Mouse (Mus musculus) liver, adult 2 months (tissue): Measurements from ENCODE around the gene Dmbx1. TPM values are rescaled to one million over a fixed set of nuclear protein-coding genes. Genes with fewer than 3 reads are reported as not detected.

Source experiments
- DNase-seq: peaks from one replicate; pipeline ENCODE4 v3.0.0-alpha.2; 2011; ENCODE audit warnings: low read depth, low spot score; ENCODE audit errors: extremely low read depth
- H3K27ac ChIP-seq: fragments of 200-500 bp; replicated peaks from 2 replicates; pipeline ENCODE4 v1.5.1; 2012; ENCODE audit warnings: low read depth, mild to moderate bottlenecking, control low read depth, inconsistent platforms, low read length; ENCODE audit not compliant: insufficient read depth
- H3K27me3 ChIP-seq: fragments of 200-500 bp; 2 replicates; pipeline ENCODE4 v1.6.1; 2012; ENCODE audit warnings: mild to moderate bottlenecking, moderate library complexity, low read length, inconsistent platforms; ENCODE audit not compliant: control insufficient read depth, insufficient read depth
- H3K36me3 ChIP-seq: fragments of 200-500 bp; 2 replicates; pipeline ENCODE4 v1.6.1; 2012; ENCODE audit warnings: low read length, inconsistent platforms; ENCODE audit not compliant: control insufficient read depth, insufficient read depth
- H3K4me1 ChIP-seq: fragments of 200-500 bp; 2 replicates; pipeline ENCODE4 v1.6.1; 2011; ENCODE audit warnings: low read length; ENCODE audit not compliant: control insufficient read depth, insufficient read depth
- H3K4me3 ChIP-seq: fragments of 200-500 bp; 2 replicates; pipeline ENCODE4 v1.5.1; 2011; ENCODE audit warnings: low read depth, mild to moderate bottlenecking, control low read depth, low read length, moderate library complexity; ENCODE audit not compliant: insufficient read depth
- H3K79me2 ChIP-seq: fragments of 200-500 bp; 2 replicates; pipeline ENCODE4 v1.6.1; 2012; ENCODE audit warnings: inconsistent platforms, mild to moderate bottlenecking, low read length, moderate library complexity; ENCODE audit not compliant: control insufficient read depth, insufficient read depth
- H3K9ac ChIP-seq: fragments of 200-500 bp; 2 replicates; pipeline ENCODE4 v1.6.1; 2012; ENCODE audit warnings: low read depth, mild to moderate bottlenecking, control low read depth, inconsistent platforms, low read length
- CTCF ChIP-seq: fragments of 200-500 bp; IDR thresholded peaks from 2 replicates; pipeline ENCODE4 v1.5.1; 2011; ENCODE audit warnings: low read depth, low read length, control low read depth
- POLR2A ChIP-seq: fragments of 200-500 bp; IDR thresholded peaks from 2 replicates; pipeline ENCODE4 v1.6.1; 2011; ENCODE audit warnings: low read length, control low read depth; ENCODE audit not compliant: insufficient read depth; ENCODE audit errors: extremely low read depth
- WGBS: fragments of 180-500 bp; shearing (Covaris S2); methylation state at CpG from one replicate; pipeline ENCODE4 v1.1.7; 2018; 5-methylcytosine and 5-hydroxymethylcytosine counted together
- polyA plus RNA-seq: library from polyadenylated mRNA; depleted of rRNA; stranded (reverse); fragments of >200 nt; gene quantifications from 2 replicates; pipeline ENCODE4 v1.2.3, GENCODE M21; 2012; rRNA removed
- total RNA-seq: library from RNA; depleted of rRNA; stranded (reverse); fragments of >200 nt; gene quantifications from 2 replicates; pipeline ENCODE4 v1.2.3, GENCODE M21; 2014; rRNA removed

Gene Dmbx1
- total and polyA plus RNA-seq, 2 experiments: not detected

DNA sequence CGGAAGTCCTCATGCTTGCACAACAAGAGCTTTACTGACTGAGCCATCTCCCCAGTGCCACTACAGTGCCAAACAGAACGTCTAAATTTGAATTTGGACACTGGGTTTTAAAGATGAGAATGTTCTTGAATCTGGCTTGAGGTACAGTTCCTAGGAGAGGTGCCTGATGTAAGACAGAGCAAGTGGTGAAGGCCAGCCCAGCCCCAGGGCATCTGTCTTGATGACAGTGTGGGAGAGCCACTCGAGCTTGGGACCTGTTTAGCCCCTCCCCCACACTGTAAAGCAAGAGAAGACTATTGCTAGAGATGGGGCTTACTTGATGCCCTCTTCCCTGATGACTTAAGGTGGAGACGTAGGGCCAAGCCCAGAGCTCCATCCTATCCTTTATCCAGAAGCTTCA, 57.5 kb downstream of the Dmbx1 start:
- Histone ChIP-seq H3K9ac (no peak overlapping the region), H3K27ac (no peak overlapping the region), H3K4me3 (no peak overlapping the region), H3K36me3 (no peaks in the 10 kb centered on the region), H3K4me1 (no peaks in the 10 kb centered on the region), H3K79me2 (no peaks in the 10 kb centered on the region), H3K27me3 (no peaks in the 10 kb centered on the region)
- TF ChIP-seq CTCF (no peak), POLR2A (no peak)
- no peak for DNase-seq
- WGBS: 39% methylated on average over 4 of the region's 4 CpGs

GRCm38 (mm10) chr4:115881183-115881582, 58.5 kb downstream of the Dmbx1 start:
- no peak for DNase-seq
- Histone ChIP-seq H3K36me3 (peaks cover 2% of the 10 kb centered on the region; the same call in 1 of the 2 replicates), H3K9ac (no peak overlapping the region), H3K4me1 (no peaks in the 10 kb centered on the region), H3K27me3 (no peaks in the 10 kb centered on the region), H3K4me3 (no peak overlapping the region), H3K27ac (no peak overlapping the region), H3K79me2 (no peaks in the 10 kb centered on the region)
- WGBS: 30% methylated on average over 1 of the region's 1 CpGs
- no peak for TF ChIP-seq POLR2A
- no peak for TF ChIP-seq CTCF

- no peak overlapping the region for H3K27ac ChIP-seq
Measured at GRCm38 (mm10) chr4:115878828-115879227, 60.9 kb downstream of the Dmbx1 start.

GRCm38 (mm10) chr4:115878216-115878678, 61.5 kb downstream of the Dmbx1 start:
- TF ChIP-seq POLR2A: no peak
- no peak for TF ChIP-seq CTCF
- Histone ChIP-seq H3K27ac (no peak overlapping the region), H3K27me3 (no peaks in the 10 kb centered on the region), H3K79me2 (no peaks in the 10 kb centered on the region), H3K4me1 (no peaks in the 10 kb centered on the region), H3K36me3 (peaks cover 17% of the 10 kb centered on the region; the same call in 1 of the 2 replicates), H3K9ac (no peak overlapping the region), H3K4me3 (no peak overlapping the region)
- WGBS: 56% methylated on average over 11 of the region's 11 CpGs
- no peak for DNase-seq

More at GRCm38 (mm10) chr4:115878828-115879227, 60.9 kb downstream of the Dmbx1 start:
- Histone ChIP-seq H3K4me3 (no peak overlapping the region), H3K9ac (no peak overlapping the region), H3K79me2 (no peaks in the 10 kb centered on the region), H3K27me3 (no peaks in the 10 kb centered on the region), H3K4me1 (no peaks in the 10 kb centered on the region), H3K36me3 (peaks cover 12% of the 10 kb centered on the region; the same call in 1 of the 2 replicates)
- no peak for DNase-seq
- 72% methylated on average over 9 of the region's 9 CpGs for WGBS
- no peak for TF ChIP-seq POLR2A
- no peak for TF ChIP-seq CTCF

- Histone ChIP-seq H3K4me1 (no peaks in the 10 kb centered on the region), H3K36me3 (peaks cover 34% of the 10 kb centered on the region)
Measured at GRCm38 (mm10) chr4:115873231-115873630, 66.5 kb downstream of the Dmbx1 start.

GRCm38 (mm10) chr4:115869512-115870210, 70.1 kb downstream of the Dmbx1 start:
- no peak overlapping the region for H3K27ac ChIP-seq
- no peaks in the 10 kb centered on the region for H3K79me2 ChIP-seq
- no peaks in the 10 kb centered on the region for H3K27me3 ChIP-seq
- TF ChIP-seq CTCF (no peak), POLR2A (no peak)
- 85% methylated on average over 16 of the region's 16 CpGs for WGBS
- no peaks in the 10 kb centered on the region for H3K4me1 ChIP-seq
- no peak overlapping the region for H3K9ac ChIP-seq
- no peak for DNase-seq
- no peak overlapping the region for H3K4me3 ChIP-seq
- H3K36me3 ChIP-seq: peaks cover 39% of the 10 kb centered on the region

More at GRCm38 (mm10) chr4:115873231-115873630, 66.5 kb downstream of the Dmbx1 start:
- no peak overlapping the region for H3K4me3 ChIP-seq
- TF ChIP-seq CTCF: no peak
- TF ChIP-seq POLR2A: no peak
- 93% methylated on average over 3 of the region's 3 CpGs for WGBS
- DNase-seq: no peak
- H3K9ac ChIP-seq: no peak overlapping the region
- H3K27me3 ChIP-seq: no peaks in the 10 kb centered on the region
- H3K79me2 ChIP-seq: no peaks in the 10 kb centered on the region
- no peak overlapping the region for H3K27ac ChIP-seq

Other genes with a start within 250 kb of the Dmbx1 start
- 10.7 TPM in 2 replicates for gene Efcab14, start 202.2 kb downstream of the Dmbx1 start, total RNA-seq
- 8.0 and 9.7 TPM in 2 replicates for gene Efcab14, start 202.2 kb downstream of the Dmbx1 start, polyA plus RNA-seq
- not detected in 2 replicates for gene Tex38, start 158.9 kb downstream of the Dmbx1 start, total RNA-seq
- gene Tex38, start 158.9 kb downstream of the Dmbx1 start, polyA plus RNA-seq: 0.23 TPM in 1 of 2 replicates, not detected in the other
- gene Atpaf1, start 155.1 kb downstream of the Dmbx1 start, total RNA-seq: 13.4 and 16.5 TPM in 2 replicates
- gene Atpaf1, start 155.1 kb downstream of the Dmbx1 start, polyA plus RNA-seq: 23.4 and 25.4 TPM in 2 replicates
- 8.4 and 12.5 TPM in 2 replicates for gene Mob3c, start 111.8 kb downstream of the Dmbx1 start, total RNA-seq
- 22.6 and 24.4 TPM in 2 replicates for gene Mob3c, start 111.8 kb downstream of the Dmbx1 start, polyA plus RNA-seq
- gene Mknk1, start 100.7 kb downstream of the Dmbx1 start, total RNA-seq: 11.3 and 14.0 TPM in 2 replicates
- gene Mknk1, start 100.7 kb downstream of the Dmbx1 start, polyA plus RNA-seq: 15.5 and 22.7 TPM in 2 replicates
- not detected in 2 replicates for gene Kncn, start 55.5 kb downstream of the Dmbx1 start, total RNA-seq
- not detected in 2 replicates for gene Kncn, start 55.5 kb downstream of the Dmbx1 start, polyA plus RNA-seq
- not detected in 2 replicates for gene 6430628N08Rik, start 49.3 kb downstream of the Dmbx1 start, total RNA-seq
- not detected in 2 replicates for gene 6430628N08Rik, start 49.3 kb downstream of the Dmbx1 start, polyA plus RNA-seq
- gene Faah, start 78.0 kb upstream of the Dmbx1 start, total RNA-seq: 55.9 and 71.4 TPM in 2 replicates
- 120 and 125 TPM in 2 replicates for gene Faah, start 78.0 kb upstream of the Dmbx1 start, polyA plus RNA-seq
- gene Nsun4, start 114.0 kb upstream of the Dmbx1 start, total RNA-seq: 14.5 and 15.0 TPM in 2 replicates
- 8.9 and 11.8 TPM in 2 replicates for gene Nsun4, start 114.0 kb upstream of the Dmbx1 start, polyA plus RNA-seq
- gene Uqcrh, start 135.1 kb upstream of the Dmbx1 start, total RNA-seq: 528 and 609 TPM in 2 replicates
- gene Uqcrh, start 135.1 kb upstream of the Dmbx1 start, polyA plus RNA-seq: 158 and 193 TPM in 2 replicates
- gene Lrrc41, start 135.3 kb upstream of the Dmbx1 start, total RNA-seq: 18.5 and 25.2 TPM in 2 replicates
- 36.5 and 45.8 TPM in 2 replicates for gene Lrrc41, start 135.3 kb upstream of the Dmbx1 start, polyA plus RNA-seq
- gene Rad54l, start 183.8 kb upstream of the Dmbx1 start, total RNA-seq: 0.18 and 0.40 TPM in 2 replicates
- 0.06 and 0.11 TPM in 2 replicates for gene Rad54l, start 183.8 kb upstream of the Dmbx1 start, polyA plus RNA-seq
- gene Pomgnt1, start 183.9 kb upstream of the Dmbx1 start, total RNA-seq: 14.7 and 15.4 TPM in 2 replicates
- gene Pomgnt1, start 183.9 kb upstream of the Dmbx1 start, polyA plus RNA-seq: 15.2 and 19.1 TPM in 2 replicates
- 0.18 and 0.27 TPM in 2 replicates for gene Lurap1, start 211.4 kb upstream of the Dmbx1 start, total RNA-seq
- gene Lurap1, start 211.4 kb upstream of the Dmbx1 start, polyA plus RNA-seq: 0.12 and 0.87 TPM in 2 replicates
- gene Tspan1, start 227.7 kb upstream of the Dmbx1 start, total RNA-seq: 0.09 TPM in 1 of 2 replicates, not detected in the other
- 0.27 TPM in 1 of 2 replicates, not detected in the other for gene Tspan1, start 227.7 kb upstream of the Dmbx1 start, polyA plus RNA-seq
- gene 1700042G07Rik, start 233.4 kb upstream of the Dmbx1 start, total RNA-seq: not detected in 2 replicates
- gene 1700042G07Rik, start 233.4 kb upstream of the Dmbx1 start, polyA plus RNA-seq: not detected in 2 replicates
- gene Gm49337, start 233.5 kb upstream of the Dmbx1 start, total RNA-seq: not detected in 2 replicates
- not detected in 2 replicates for gene Gm49337, start 233.5 kb upstream of the Dmbx1 start, polyA plus RNA-seq